Mouse (Mus musculus) liver, embryonic 13.5 days (tissue): ENCODE results near the gene Gnb3. TPM values are rescaled to one million over a fixed set of nuclear protein-coding genes. Genes with fewer than 3 reads are reported as not detected.
"Not testable (repeated sequence)": the region's sequence is repeated elsewhere in the genome, so short reads cannot be mapped to it uniquely, and the experiment has no call there.

Source experiments
- ATAC-seq: fragments of 200-750 bp; cut with Nextera tagmentation; 2 replicates; pipeline ENCODE4 v1.8.0; 2017; ENCODE audit warnings: low read depth, mild to moderate bottlenecking, moderate number of reproducible peaks, moderate library complexity
- DNase-seq: peaks from one replicate; pipeline ENCODE4 v3.0.0; 2022
- H3K27ac ChIP-seq: fragments of 300-500 bp; sonication (generic); 2 replicates; pipeline ENCODE4 v1.5.1; 2015; ENCODE audit warnings: moderate library complexity, mild to moderate bottlenecking, inconsistent platforms
- H3K27me3 ChIP-seq: fragments of 300-500 bp; sonication (generic); 2 replicates; pipeline ENCODE4 v1.6.1; 2015; ENCODE audit warnings: mild to moderate bottlenecking, inconsistent platforms
- H3K36me3 ChIP-seq: fragments of 300-500 bp; sonication (generic); 2 replicates; pipeline ENCODE4 v1.6.1; 2015; ENCODE audit warnings: mild to moderate bottlenecking, inconsistent platforms
- H3K4me1 ChIP-seq: fragments of 300-500 bp; sonication (generic); replicated peaks from 2 replicates; pipeline ENCODE4 v1.6.1; 2015; ENCODE audit warnings: inconsistent platforms
- H3K4me2 ChIP-seq: fragments of 300-500 bp; sonication (generic); 2 replicates; pipeline ENCODE4 v1.6.1; 2015; ENCODE audit warnings: inconsistent platforms, mild to moderate bottlenecking, moderate library complexity
- H3K4me3 ChIP-seq: fragments of 300-500 bp; sonication (generic); replicated peaks from 2 replicates; pipeline ENCODE4 v1.5.1; 2015; ENCODE audit warnings: mild to moderate bottlenecking, inconsistent platforms
- H3K9ac ChIP-seq: fragments of 300-500 bp; sonication (generic); 2 replicates; pipeline ENCODE4 v1.6.1; 2015; ENCODE audit warnings: mild to moderate bottlenecking, inconsistent platforms
- H3K9me3 ChIP-seq: fragments of 300-500 bp; sonication (generic); replicated peaks from 2 replicates; pipeline ENCODE4 v1.6.1; 2016; ENCODE audit warnings: inconsistent platforms
- WGBS: fragments of 180-500 bp; shearing (Covaris S2); methylation state at CpG from one replicate; pipeline ENCODE4 v1.1.7; 2015; ENCODE audit not compliant: insufficient replicate concordance; 5-methylcytosine and 5-hydroxymethylcytosine counted together
- polyA plus RNA-seq: library from polyadenylated mRNA; unstranded; fragments of >200 nt; fragmentation: Nextera tagmentation; extraction: Ambion mirVana; gene quantifications from 2 replicates; pipeline ENCODE4 v1.2.1, GENCODE M21; 2015

The Gnb3 gene
- polyA plus RNA-seq, 1 experiment from 2014 or later = 0.16 TPM

DNA sequence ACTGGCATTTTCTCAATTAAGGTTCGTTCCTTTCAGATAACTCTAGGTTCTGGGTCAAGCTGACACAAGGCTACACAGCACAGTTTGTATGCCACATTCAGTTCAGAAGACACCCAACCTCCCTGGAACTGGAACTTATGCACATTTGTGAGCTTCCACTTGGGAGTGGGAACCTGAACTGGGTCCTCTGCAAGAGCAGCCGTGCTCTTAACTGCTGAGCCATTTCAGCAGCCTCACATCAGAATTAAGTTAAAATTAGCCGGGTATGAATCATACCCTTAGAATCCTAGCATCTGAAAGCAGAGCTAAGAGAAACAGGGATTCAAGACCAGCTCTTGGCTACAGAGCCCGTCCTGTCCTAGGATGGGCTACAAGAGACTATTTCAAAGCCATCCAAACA is 32.7 kb downstream of the Gnb3 start:
- 66% methylated on average over 4 of the region's 4 CpGs for WGBS
- H3K27me3 ChIP-seq = no peaks in the 10 kb centered on the region
- peaks cover 84% of the 10 kb centered on the region for H3K4me1 ChIP-seq
- DNase-seq (no peak), ATAC-seq (no peak)
- peak overlapping the region; percentile 97 for H3K27ac ChIP-seq
- no peak overlapping the region for H3K4me3 ChIP-seq
- no peak overlapping the region for H3K9ac ChIP-seq
- no peak overlapping the region for H3K4me2 ChIP-seq
- H3K36me3 ChIP-seq = peaks cover 27% of the 10 kb centered on the region
- no peaks in the 10 kb centered on the region for H3K9me3 ChIP-seq

DNA sequence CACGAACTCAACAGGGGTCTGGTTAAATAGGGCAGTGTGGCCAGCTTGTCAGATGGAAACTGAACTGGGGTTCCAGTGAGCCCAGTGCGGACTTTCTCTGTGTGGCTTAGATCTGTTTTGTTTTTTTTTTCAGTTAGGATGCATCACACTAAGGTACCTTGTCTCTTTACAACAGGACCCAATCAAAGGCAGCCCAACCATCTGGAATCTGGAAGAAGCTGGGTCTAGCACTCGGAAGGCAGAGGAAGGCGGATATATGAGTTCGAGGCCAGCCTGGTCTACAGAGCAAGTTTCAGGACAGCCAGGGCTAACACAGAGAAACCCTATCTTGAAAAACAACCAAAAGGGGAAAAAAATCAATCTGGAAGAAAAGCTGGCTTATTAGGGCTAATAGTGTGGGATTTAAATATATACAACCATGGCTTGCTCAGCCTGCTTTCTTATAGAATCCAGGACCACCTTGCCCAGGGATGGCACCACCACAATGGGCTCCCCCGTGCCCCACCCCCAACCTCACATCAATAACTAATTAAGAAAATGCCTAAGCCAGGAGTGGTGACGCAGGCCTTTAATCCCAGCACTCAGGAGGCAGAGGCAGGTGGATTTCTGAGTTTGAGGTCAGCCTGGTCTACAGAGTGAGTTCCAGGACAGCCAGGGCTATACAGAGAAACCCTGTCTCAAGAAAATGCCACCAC is 33.5 kb downstream of the Gnb3 start:
- H3K27me3 ChIP-seq = no peaks in the 10 kb centered on the region
- H3K9me3 ChIP-seq = no peaks in the 10 kb centered on the region
- whole genome bisulfite sequencing = 77% methylated on average over 7 of the region's 7 CpGs
- DNase-seq = no peak
- H3K9ac ChIP-seq = peak overlapping the region; percentile 59
- H3K36me3 ChIP-seq = peaks cover 19% of the 10 kb centered on the region
- H3K4me1 ChIP-seq = peaks cover 77% of the 10 kb centered on the region
- peak overlapping the region; percentile 63 for H3K4me3 ChIP-seq
- ATAC-seq = no peak
- peak overlapping the region; percentile 89 for H3K27ac ChIP-seq
- peak overlapping the region; percentile 83 for H3K4me2 ChIP-seq

DNA sequence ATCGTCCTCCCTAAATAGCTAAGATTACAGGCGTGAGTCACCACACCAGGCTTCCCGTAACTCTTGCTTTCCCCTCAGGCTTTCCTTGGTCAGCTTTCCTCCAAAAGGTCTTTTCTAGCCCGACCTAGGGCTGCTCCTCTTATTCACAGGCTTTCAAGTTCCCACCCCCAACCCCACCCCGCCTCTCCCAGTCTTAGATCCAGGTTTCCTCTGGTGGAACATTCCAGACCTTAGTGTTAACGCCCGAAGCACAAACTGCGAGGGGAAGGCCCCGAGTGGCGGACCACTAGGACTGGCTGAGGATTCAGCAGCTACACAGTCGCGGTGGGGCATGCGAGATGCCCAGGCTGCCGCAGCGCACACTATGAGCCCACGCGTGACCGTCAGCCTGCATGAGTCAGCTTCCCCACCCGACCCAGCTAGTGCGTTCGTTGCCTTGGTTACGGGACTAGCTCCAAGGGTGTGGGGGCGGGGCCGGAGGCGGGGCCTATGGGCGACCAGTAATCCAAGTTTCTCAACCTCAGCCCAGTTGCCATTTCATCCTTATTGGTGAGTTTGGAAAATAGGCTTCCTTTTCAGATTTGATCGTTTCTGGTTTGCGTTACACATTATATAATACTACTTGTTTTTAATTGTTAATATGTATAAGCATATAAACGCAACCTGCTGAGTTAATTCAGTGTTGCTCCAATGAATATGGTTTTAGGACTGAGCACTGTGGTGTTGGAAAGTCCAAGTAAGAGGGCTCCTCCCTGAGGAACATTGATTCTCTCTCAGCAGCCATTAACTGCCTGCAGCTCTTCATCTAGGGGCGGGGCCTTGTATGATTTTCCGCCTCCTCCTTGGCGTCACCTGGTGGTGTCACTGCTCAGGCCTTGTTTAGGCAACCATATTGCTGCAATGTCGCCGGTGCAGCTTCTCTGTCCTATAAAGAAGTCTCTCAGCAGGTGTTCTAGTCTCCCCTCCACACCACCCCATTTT is 34.4 kb downstream of the Gnb3 start:
- ATAC-seq (peak; percentile 69), DNase-seq (peak; percentile 90)
- Histone ChIP-seq H3K4me1 (peaks cover 69% of the 10 kb centered on the region), H3K4me3 (peak overlapping the region; percentile 63), H3K36me3 (peaks cover 10% of the 10 kb centered on the region), H3K9ac (peak overlapping the region; percentile 68), H3K27ac (peak overlapping the region; percentile 89), H3K9me3 (no peaks in the 10 kb centered on the region), H3K27me3 (no peaks in the 10 kb centered on the region), H3K4me2 (peak overlapping the region; percentile 83)
- WGBS = 4% methylated on average over 34 of the region's 34 CpGs

DNA sequence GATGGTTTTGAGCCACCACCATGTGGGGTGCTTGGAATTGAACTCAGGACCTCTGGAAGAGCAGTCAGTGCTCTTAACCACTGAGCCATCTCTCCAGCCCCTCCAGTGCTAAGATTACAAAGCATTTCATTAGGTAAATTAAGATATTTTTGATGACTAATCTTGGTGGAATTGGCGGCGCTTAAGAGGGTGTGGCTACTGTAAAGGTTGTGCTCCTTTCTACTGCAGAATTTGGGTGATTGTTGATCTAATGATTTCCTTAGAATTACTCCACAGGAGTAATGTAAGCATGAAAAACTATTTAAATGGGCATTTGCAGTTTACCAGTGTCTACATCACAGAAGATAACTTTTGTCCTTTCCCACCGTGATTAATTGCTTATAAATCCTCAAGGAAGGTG is 35.7 kb downstream of the Gnb3 start:
- H3K4me3 ChIP-seq = no peak overlapping the region
- DNase-seq (no peak), ATAC-seq (no peak)
- peak overlapping the region; percentile 89 for H3K27ac ChIP-seq
- no peaks in the 10 kb centered on the region for H3K36me3 ChIP-seq
- H3K4me2 ChIP-seq = no peak overlapping the region
- no peaks in the 10 kb centered on the region for H3K27me3 ChIP-seq
- H3K9me3 ChIP-seq = no peaks in the 10 kb centered on the region
- H3K9ac ChIP-seq = no peak overlapping the region
- H3K4me1 ChIP-seq = peaks cover 56% of the 10 kb centered on the region
- WGBS = 60% methylated on average over 3 of the region's 3 CpGs

DNA sequence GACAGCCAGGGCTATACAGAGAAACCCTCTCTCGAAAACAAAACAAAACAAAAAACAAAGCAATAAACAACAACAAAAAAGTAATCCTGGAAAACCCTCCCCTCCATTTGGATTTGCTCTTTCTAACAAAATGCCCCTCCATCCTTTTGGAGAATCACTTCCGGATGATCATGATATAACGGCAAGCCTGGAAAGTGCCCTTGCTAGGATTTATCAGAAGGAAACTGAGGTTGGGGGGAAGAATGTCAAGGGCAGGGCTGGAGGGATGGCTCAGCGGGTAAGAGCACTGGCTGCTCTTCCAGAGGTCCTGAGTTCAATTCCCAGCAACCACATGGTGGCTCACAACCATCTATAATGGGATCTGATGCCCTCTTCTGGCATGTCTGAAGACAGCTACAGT is 36.4 kb downstream of the Gnb3 start:
- not testable (repeated sequence) for H3K36me3 ChIP-seq, H3K4me3 ChIP-seq, DNase-seq, H3K4me2 ChIP-seq, H3K27me3 ChIP-seq, H3K9ac ChIP-seq, H3K9me3 ChIP-seq, H3K27ac ChIP-seq, ATAC-seq
- peaks cover 51% of the 10 kb centered on the region for H3K4me1 ChIP-seq
- 84% methylated on average over 4 of the region's 4 CpGs for WGBS

DNA sequence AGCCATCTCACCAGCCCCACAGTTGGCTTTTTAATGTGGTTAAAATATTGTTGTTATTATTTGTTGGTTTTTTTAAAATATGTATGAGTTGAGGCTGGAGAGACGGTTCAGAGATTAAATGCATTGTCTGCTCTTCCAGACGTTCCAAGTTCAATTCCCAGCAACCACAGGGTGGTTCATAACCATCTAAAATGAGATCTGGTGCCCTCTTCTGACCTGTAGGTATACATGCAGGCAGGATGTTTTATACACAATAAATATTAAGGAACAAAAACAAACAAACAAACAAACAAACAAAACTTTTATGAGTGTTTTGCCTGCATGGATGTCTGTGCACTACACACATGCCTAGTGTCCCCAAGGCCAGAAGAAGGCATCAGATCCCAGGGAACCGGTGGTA is 37.0 kb downstream of the Gnb3 start:
- ATAC-seq = no peak
- Histone ChIP-seq H3K9me3 (no peaks in the 10 kb centered on the region), H3K4me2 (peak overlapping the region; percentile 66; the same call in 1 of the 2 replicates), H3K4me1 (peaks cover 45% of the 10 kb centered on the region), H3K27ac (no peak overlapping the region), H3K4me3 (no peak overlapping the region), H3K9ac (no peak overlapping the region), H3K36me3 (no peaks in the 10 kb centered on the region), H3K27me3 (no peaks in the 10 kb centered on the region)
- 68% methylated on average over 3 of the region's 3 CpGs for WGBS
- DNase-seq = no peak

DNA sequence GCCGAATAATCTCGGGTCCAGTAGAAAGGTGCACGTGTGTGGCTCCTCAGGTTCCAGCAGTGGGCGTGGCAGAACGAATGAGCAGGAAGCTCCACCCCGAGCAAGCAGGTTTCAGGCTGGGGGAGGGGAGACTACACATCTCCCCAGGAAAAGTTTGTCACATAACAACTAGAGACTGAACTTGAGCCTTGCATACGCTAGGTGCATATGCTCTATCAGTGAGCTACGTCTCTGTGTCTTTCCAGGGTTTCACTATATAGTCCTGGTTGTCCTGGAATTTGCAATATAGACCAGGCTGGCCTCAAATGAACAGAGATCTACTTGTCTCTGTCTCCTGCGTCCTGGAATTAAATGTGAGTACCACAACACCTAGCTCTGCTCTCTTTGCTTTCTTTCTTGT is 37.7 kb downstream of the Gnb3 start:
- peak overlapping the region; percentile 83 for H3K27ac ChIP-seq
- H3K36me3 ChIP-seq, H3K9me3 ChIP-seq, H3K27me3 ChIP-seq: not testable (repeated sequence)
- peak; percentile 56 for DNase-seq
- H3K9ac ChIP-seq = peak overlapping the region; percentile 43; the same call in 1 of the 2 replicates
- H3K4me1 ChIP-seq = peaks cover 39% of the 10 kb centered on the region
- peak overlapping the region; percentile 43 for H3K4me3 ChIP-seq
- peak overlapping the region; percentile 66 for H3K4me2 ChIP-seq
- WGBS = 7% methylated on average over 5 of the region's 9 CpGs
- peak; percentile 17; the same call in 1 of the 2 replicates for ATAC-seq

DNA sequence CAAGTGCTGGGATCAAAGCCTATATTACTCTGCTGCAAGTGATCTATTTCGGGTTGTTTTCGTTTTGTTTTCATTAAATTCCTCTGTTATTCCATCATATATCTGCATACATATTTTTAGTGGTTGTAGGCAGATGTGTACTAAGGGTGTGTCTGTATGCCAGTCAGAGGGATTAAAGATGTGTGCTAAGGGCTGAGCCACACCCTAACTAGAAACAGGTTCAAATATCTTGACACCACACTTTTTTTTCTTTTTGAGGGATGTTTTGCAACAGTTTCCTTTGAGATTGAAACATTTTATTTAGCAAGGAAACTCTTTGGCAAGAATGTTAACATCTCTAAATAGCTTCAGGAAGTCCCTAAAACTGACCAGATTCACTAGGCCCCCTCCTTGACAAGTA is 43.9 kb downstream of the Gnb3 start:
- Histone ChIP-seq H3K27ac (peak overlapping the region; percentile 19), H3K9me3 (no peaks in the 10 kb centered on the region), H3K4me3 (no peak overlapping the region), H3K9ac (no peak overlapping the region), H3K4me2 (no peak overlapping the region), H3K27me3 (no peaks in the 10 kb centered on the region), H3K36me3 (no peaks in the 10 kb centered on the region), H3K4me1 (peaks cover 12% of the 10 kb centered on the region)
- DNase-seq (no peak), ATAC-seq (peak; percentile 55; the same call in 1 of the 2 replicates)
- WGBS = 70% methylated on average over 2 of the region's 2 CpGs

DNA sequence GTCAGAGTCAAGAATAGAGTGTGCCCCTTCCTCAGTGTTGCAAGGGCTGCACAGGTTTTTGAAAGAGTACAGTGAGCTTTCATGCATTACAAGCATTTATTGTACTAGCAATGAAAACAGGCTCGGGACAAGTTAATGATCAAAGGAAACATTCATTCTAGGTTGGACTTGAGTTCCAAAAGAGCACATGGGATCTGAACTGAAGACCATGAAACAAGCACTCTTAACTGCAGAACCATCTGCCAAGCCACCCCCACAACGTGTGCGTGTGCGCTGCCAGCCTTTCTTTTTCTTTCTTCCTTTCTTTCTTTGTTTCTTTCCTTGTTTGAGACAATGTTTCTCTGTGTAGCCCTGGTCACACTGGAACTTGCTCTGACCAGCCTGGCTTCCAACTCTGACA is 44.3 kb downstream of the Gnb3 start:
- no peak for DNase-seq
- Histone ChIP-seq H3K4me3 (no peak overlapping the region), H3K36me3 (no peaks in the 10 kb centered on the region), H3K27me3 (no peaks in the 10 kb centered on the region), H3K9ac (no peak overlapping the region), H3K27ac (peak overlapping the region; percentile 19; the same call in 1 of the 2 replicates), H3K9me3 (no peaks in the 10 kb centered on the region), H3K4me1 (peaks cover 12% of the 10 kb centered on the region), H3K4me2 (no peak overlapping the region)
- 75% methylated on average over 4 of the region's 4 CpGs for WGBS
- peak; percentile 12; the same call in 1 of the 2 replicates for ATAC-seq

DNA sequence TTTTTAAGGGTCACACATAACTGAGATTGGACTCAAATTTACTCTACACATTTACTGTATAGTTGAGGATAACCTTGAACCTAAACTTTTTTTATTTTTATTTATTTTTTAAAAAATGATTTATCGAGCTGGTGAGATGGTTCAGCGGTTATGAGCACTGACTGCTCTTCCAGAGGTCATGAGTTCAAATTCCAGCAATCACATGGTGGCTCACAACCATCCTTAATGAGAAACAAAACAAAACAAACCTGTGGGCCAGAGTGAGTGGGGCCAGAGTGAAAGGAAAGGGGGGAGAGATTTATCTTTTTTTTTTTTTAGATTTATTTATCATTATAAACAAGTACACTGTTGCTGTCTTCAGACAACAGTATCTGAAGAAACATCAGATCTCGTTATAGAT is 48.2 kb downstream of the Gnb3 start:
- 70% methylated on average over 3 of the region's 3 CpGs for WGBS
- Histone ChIP-seq H3K4me3 (no peak overlapping the region), H3K4me2 (no peak overlapping the region), H3K27ac (no peak overlapping the region), H3K27me3 (no peaks in the 10 kb centered on the region), H3K36me3 (no peaks in the 10 kb centered on the region), H3K4me1 (peaks cover 16% of the 10 kb centered on the region), H3K9ac (no peak overlapping the region), H3K9me3 (no peaks in the 10 kb centered on the region)
- ATAC-seq = no peak
- no peak for DNase-seq

DNA sequence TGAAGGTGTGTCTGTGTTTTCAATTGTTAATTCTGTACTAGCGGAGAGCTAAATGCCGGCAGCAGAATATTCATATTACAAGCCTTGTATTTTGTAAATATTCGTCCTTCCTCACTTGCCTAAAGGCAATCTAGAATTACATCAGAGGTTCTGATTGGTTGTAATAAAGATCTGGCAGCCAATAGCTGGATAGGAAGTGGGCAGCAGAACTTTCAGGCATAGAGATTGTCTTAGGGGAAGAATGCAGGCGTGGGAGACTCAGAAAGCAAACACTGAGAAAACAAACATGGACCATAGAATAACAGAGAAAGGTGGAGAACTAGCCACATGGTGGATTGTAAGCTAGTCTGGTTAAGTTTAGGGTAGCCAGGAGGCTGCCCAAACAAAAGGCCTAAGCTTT is 50.0 kb downstream of the Gnb3 start:
- no peaks in the 10 kb centered on the region for H3K36me3 ChIP-seq
- H3K27ac ChIP-seq = no peak overlapping the region
- no peaks in the 10 kb centered on the region for H3K9me3 ChIP-seq
- ATAC-seq (no peak), DNase-seq (no peak)
- H3K4me3 ChIP-seq = no peak overlapping the region
- WGBS = 63% methylated on average over 4 of the region's 4 CpGs
- H3K4me1 ChIP-seq = peaks cover 4% of the 10 kb centered on the region
- H3K4me2 ChIP-seq = no peak overlapping the region
- no peak overlapping the region for H3K9ac ChIP-seq
- H3K27me3 ChIP-seq = no peaks in the 10 kb centered on the region
